Mouse (Mus musculus) CH12.LX (cell line): ENCODE data around the gene Git2. TPM values are rescaled to one million over a fixed set of nuclear protein-coding genes. Genes with fewer than 3 reads are reported as not detected.

Experiments used
- DNase-seq: peaks from one replicate; pipeline ENCODE4 v3.0.0-alpha.2; 2013; ENCODE audit errors: extremely low read depth
- H3K27ac ChIP-seq: 2 replicates; pipeline ENCODE4 v1.5.1; 2012; ENCODE audit warnings: low read depth, mild to moderate bottlenecking, control low read depth, moderate library complexity; ENCODE audit not compliant: insufficient read depth
- H3K27me3 ChIP-seq: replicated peaks from 2 replicates; pipeline ENCODE3; 2012; ENCODE audit warnings: inconsistent platforms
- H3K36me3 ChIP-seq, 2 experiments: replicated peaks in 1 of 2; 2 replicates each; pipeline versions ENCODE3 to v1.6.1; 2012; ENCODE audit warnings: inconsistent platforms in 1 of 2, low read length in 1 of 2, mild to moderate bottlenecking in 1 of 2, mixed read lengths in 1 of 2, moderate library complexity in 1 of 2; ENCODE audit not compliant: control insufficient read depth in 1 of 2, insufficient read depth in 1 of 2
- H3K4me1 ChIP-seq, 2 experiments: 2 replicates each; pipeline ENCODE4 v1.6.1; 2012; ENCODE audit warnings: inconsistent platforms in 1 of 2, moderate library complexity in 1 of 2; ENCODE audit not compliant: insufficient read depth in 2 of 2, control insufficient read depth in 1 of 2
- H3K4me2 ChIP-seq: 2 replicates; pipeline ENCODE4 v1.6.1; 2012; ENCODE audit warnings: low read depth, mild to moderate bottlenecking, control low read depth; ENCODE audit not compliant: poor library complexity, insufficient read depth, severe bottlenecking
- H3K4me3 ChIP-seq, 3 experiments: fragments of 150-350 bp in 1 of 3; sonication (generic) in 1 of 3; replicated peaks in 1 of 3; 2 replicates each; pipeline versions ENCODE3 to v1.5.1; 2011 to 2012; ENCODE audit warnings: low read depth in 2 of 3, low read length in 2 of 3, mild to moderate bottlenecking in 2 of 3, moderate library complexity in 2 of 3, control low read depth in 1 of 3, improper control_type of control experiment in 1 of 3, inconsistent platforms in 1 of 3, mixed read lengths in 1 of 3; ENCODE audit not compliant: poor library complexity in 1 of 3
- H3K79me2 ChIP-seq: replicated peaks from 2 replicates; pipeline ENCODE4 v1.6.1; 2012; ENCODE audit warnings: mild to moderate bottlenecking, moderate library complexity; ENCODE audit not compliant: control insufficient read depth, poor library complexity, insufficient read depth, severe bottlenecking; ENCODE audit errors: extremely low read depth
- H3K9ac ChIP-seq: 2 replicates; pipeline ENCODE4 v1.6.1; 2012; ENCODE audit warnings: low read depth, mild to moderate bottlenecking, control low read depth, moderate library complexity; ENCODE audit not compliant: insufficient read depth
- H3K9me3 ChIP-seq: replicated peaks from 2 replicates; pipeline ENCODE3; 2012; ENCODE audit warnings: low read length, inconsistent platforms, mixed read lengths
- BHLHE40 ChIP-seq: IDR thresholded peaks from 2 replicates; pipeline ENCODE4 v1.6.1; 2011; ENCODE audit warnings: mild to moderate bottlenecking, low read depth, low read length, improper control_type of control experiment
- CHD2 ChIP-seq: IDR thresholded peaks from 2 replicates; pipeline ENCODE4 v1.6.1; 2011; ENCODE audit warnings: low read length, improper control_type of control experiment
- ELF1 ChIP-seq: IDR thresholded peaks from 2 replicates; pipeline ENCODE4 v1.6.1; 2014; ENCODE audit warnings: low read depth, mild to moderate bottlenecking, inconsistent platforms, low read length, improper control_type of control experiment
- EP300 ChIP-seq: IDR thresholded peaks from 2 replicates; pipeline ENCODE4 v1.6.1; 2011; ENCODE audit warnings: low read length, improper control_type of control experiment
- ETS1 ChIP-seq: conservative IDR thresholded peaks from 2 replicates; pipeline ENCODE4 v1.6.1; 2012; ENCODE audit warnings: low read depth, mild to moderate bottlenecking, inconsistent platforms, low read length, improper control_type of control experiment, moderate library complexity
- GABPA ChIP-seq: IDR thresholded peaks from 2 replicates; pipeline ENCODE4 v1.6.1; 2012; ENCODE audit warnings: low read depth, low read length, improper control_type of control experiment, inconsistent platforms; ENCODE audit not compliant: insufficient replicate concordance
- HCFC1 ChIP-seq: IDR thresholded peaks from 2 replicates; pipeline ENCODE4 v1.6.1; 2012; ENCODE audit warnings: low read depth, mild to moderate bottlenecking, inconsistent platforms, low read length, improper control_type of control experiment
- JUN ChIP-seq: IDR thresholded peaks from 2 replicates; pipeline ENCODE4 v1.6.1; 2011; ENCODE audit warnings: low read depth, mild to moderate bottlenecking, low read length, improper control_type of control experiment, moderate library complexity; ENCODE audit not compliant: insufficient read depth
- JUND ChIP-seq: conservative IDR thresholded peaks from 2 replicates; pipeline ENCODE4 v1.6.1; 2011; ENCODE audit warnings: low read depth, low read length, improper control_type of control experiment
- KAT2A ChIP-seq: IDR thresholded peaks from 2 replicates; pipeline ENCODE4 v1.6.1; 2012; ENCODE audit warnings: low read length, improper control_type of control experiment, inconsistent platforms; ENCODE audit not compliant: insufficient replicate concordance
- MAZ ChIP-seq: IDR thresholded peaks from 2 replicates; pipeline ENCODE4 v1.6.1; 2012; ENCODE audit warnings: low read depth, mild to moderate bottlenecking, inconsistent platforms, low read length, improper control_type of control experiment, moderate library complexity
- MEF2A ChIP-seq: IDR thresholded peaks from 2 replicates; pipeline ENCODE4 v1.6.1; 2014; ENCODE audit warnings: low read depth, mild to moderate bottlenecking, inconsistent platforms, low read length, improper control_type of control experiment, borderline replicate concordance
- MXI1 ChIP-seq: IDR thresholded peaks from 2 replicates; pipeline ENCODE4 v1.6.1; 2011; ENCODE audit warnings: mild to moderate bottlenecking, low read depth, low read length, improper control_type of control experiment
- MYC ChIP-seq: IDR thresholded peaks from 2 replicates; pipeline ENCODE4 v1.6.1; 2011; ENCODE audit warnings: low read depth, mild to moderate bottlenecking, improper control_type of control experiment, low read length
- POLR2AphosphoS2 ChIP-seq: IDR thresholded peaks from 2 replicates; pipeline ENCODE4 v1.6.1; 2011; ENCODE audit warnings: low read depth, low read length, improper control_type of control experiment
- RAD21 ChIP-seq: IDR thresholded peaks from 2 replicates; pipeline ENCODE4 v1.6.1; 2011; ENCODE audit warnings: low read depth, mild to moderate bottlenecking, low read length, improper control_type of control experiment, moderate library complexity
- RCOR1 ChIP-seq: conservative IDR thresholded peaks from 2 replicates; pipeline ENCODE4 v1.6.1; 2012; ENCODE audit warnings: low read depth, mild to moderate bottlenecking, inconsistent platforms, low read length, improper control_type of control experiment
- SIN3A ChIP-seq: IDR thresholded peaks from 2 replicates; pipeline ENCODE4 v1.6.1; 2012; ENCODE audit warnings: low read length, improper control_type of control experiment, inconsistent platforms
- TCF12 ChIP-seq: IDR thresholded peaks from 2 replicates; pipeline ENCODE4 v1.6.1; 2014; ENCODE audit warnings: low read depth, mild to moderate bottlenecking, inconsistent platforms, low read length, improper control_type of control experiment
- UBTF ChIP-seq: IDR thresholded peaks from 2 replicates; pipeline ENCODE4 v1.6.1; 2012; ENCODE audit warnings: low read depth, mild to moderate bottlenecking, inconsistent platforms, low read length, improper control_type of control experiment, moderate library complexity
- USF1 ChIP-seq: IDR thresholded peaks from 2 replicates; pipeline ENCODE4 v1.6.1; 2014; ENCODE audit warnings: low read depth, mild to moderate bottlenecking, inconsistent platforms, low read length, improper control_type of control experiment
- USF2 ChIP-seq: conservative IDR thresholded peaks from 2 replicates; pipeline ENCODE4 v1.6.1; 2011; ENCODE audit warnings: low read depth, low read length, improper control_type of control experiment
- ZKSCAN1 ChIP-seq: IDR thresholded peaks from 2 replicates; pipeline ENCODE4 v1.6.1; 2012; ENCODE audit warnings: low read depth, inconsistent platforms, low read length, improper control_type of control experiment, borderline replicate concordance
- ZMIZ1 ChIP-seq: IDR thresholded peaks from 2 replicates; pipeline ENCODE4 v1.6.1; 2012; ENCODE audit warnings: low read depth, mild to moderate bottlenecking, inconsistent platforms, low read length, improper control_type of control experiment
- ZNF384 ChIP-seq: IDR thresholded peaks from 2 replicates; pipeline ENCODE4 v1.6.1; 2012; ENCODE audit warnings: low read depth, low read length, improper control_type of control experiment, inconsistent platforms
- dilution Hi-C: fragments of 300-500 bp; cut with MboI; formaldehyde crosslinking; loops from 2 replicates; pipeline ENCODE4 v1.14.3; 2020; ENCODE audit warnings: low sequenced_read_pairs; ENCODE audit not compliant: extremely low pct_unique_long_range_greater_than_20kb, extremely low pct_ligation_motif_present
- in situ Hi-C: fragments of 300-500 bp; cut with MboI; formaldehyde crosslinking; loops from 3 replicates; pipeline ENCODE4 v1.14.3; 2019; ENCODE audit warnings: low sequenced_read_pairs, low pct_ligation_motif_present, low pct_unique_long_range_greater_than_20kb, mixed read lengths
- polyA plus RNA-seq: library from polyadenylated mRNA; unstranded; fragments of >175 nt; gene quantifications from 2 replicates; pipeline ENCODE4 v1.2.1, GENCODE M21; 2012; ENCODE audit warnings: low read depth; ENCODE audit not compliant: insufficient read length
- total RNA-seq, 2 experiments: library from RNA; depleted of rRNA; stranded (reverse); fragments of 300-350 nt in 1 of 2; fragments of >200 nt in 1 of 2; gene quantifications; 2 replicates each; pipeline ENCODE4 v1.2.3; 2012 to 2014

The Git2 gene
- total and polyA plus RNA-seq, 3 experiments = 12.3 to 29.4 (median 22.1) TPM

- H3K4me3 ChIP-seq = no peak overlapping the region
- in situ Hi-C loops = no loop called here
- H3K9ac ChIP-seq = no peak overlapping the region
- DNase-seq = no peak
- H3K79me2 ChIP-seq = peaks cover 4% of the 10 kb centered on the region; the same call in 1 of the 2 replicates
- no peaks in the 10 kb centered on the region for H3K9me3 ChIP-seq
- peaks cover 32 to 84% of the 10 kb centered on the region in 2 experiments for H3K36me3 ChIP-seq
- H3K27me3 ChIP-seq = no peaks in the 10 kb centered on the region
- no peak overlapping the region for H3K27ac ChIP-seq
- H3K4me2 ChIP-seq = no peak overlapping the region
- TF ChIP-seq USF1 (no peak), ZKSCAN1 (no peak), POLR2AphosphoS2 (no peak), CHD2 (no peak), UBTF (no peak), ZMIZ1 (no peak), EP300 (no peak), JUN (no peak), MEF2A (no peak), TCF12 (no peak), RAD21 (no peak), RCOR1 (no peak)
- dilution Hi-C loops = no loop called here
- peaks cover 15 to 64% of the 10 kb centered on the region in 2 experiments for H3K4me1 ChIP-seq
Measured at GRCm38 (mm10) chr5:114680676-114681285, 94.5 kb downstream of the Git2 start.

GRCm38 (mm10) chr5:114679841-114680591 is 95.3 kb downstream of the Git2 start:
- Histone ChIP-seq H3K27me3 (no peaks in the 10 kb centered on the region), H3K9ac (no peak overlapping the region), H3K9me3 (no peaks in the 10 kb centered on the region), H3K27ac (no peak overlapping the region), H3K79me2 (peaks cover 4% of the 10 kb centered on the region; the same call in 1 of the 2 replicates), H3K4me3 (no peak overlapping the region), H3K4me2 (no peak overlapping the region), H3K36me3 (peaks cover 36 to 91% of the 10 kb centered on the region in 2 experiments), H3K4me1 (peaks cover 9 to 56% of the 10 kb centered on the region in 2 experiments)
- in situ Hi-C loops = no loop called here
- no peak for DNase-seq
- TF ChIP-seq USF1 = no peak
- no peak for TF ChIP-seq RAD21
- no peak for TF ChIP-seq MEF2A
- TF ChIP-seq MAZ = no peak
- TF ChIP-seq ZNF384 = no peak
- TF ChIP-seq CHD2 = no peak
- no peak for TF ChIP-seq USF2
- TF ChIP-seq ETS1 = no peak
- no peak for TF ChIP-seq SIN3A
- no peak for TF ChIP-seq MXI1
- TF ChIP-seq JUND = no peak
- no peak for TF ChIP-seq ZKSCAN1
- no peak for TF ChIP-seq BHLHE40
- no peak for TF ChIP-seq ELF1
- TF ChIP-seq EP300 = no peak
- TF ChIP-seq TCF12 = no peak
- no peak for TF ChIP-seq KAT2A
- TF ChIP-seq MYC = no peak
- TF ChIP-seq GABPA = no peak
- TF ChIP-seq HCFC1 = no peak
- dilution Hi-C loops = no loop called here
